Mouse (Mus musculus) embryonic facial prominence, embryonic 14.5 days (tissue): Measurements from ENCODE around the gene 1700113H08Rik. TPM values are rescaled to one million over a fixed set of nuclear protein-coding genes. Genes with fewer than 3 reads are reported as not detected.

Experiments
- ATAC-seq: fragments of 200-750 bp; cut with Nextera tagmentation; 2 replicates; pipeline ENCODE4 v1.8.0; 2017; ENCODE audit warnings: low read depth, moderate number of reproducible peaks, moderate TSS enrichment
- DNase-seq: peaks from one replicate; pipeline ENCODE4 v3.0.0-alpha.2; 2015; ENCODE audit warnings: low spot score
- H3K27ac ChIP-seq: fragments of 300-500 bp; sonication (generic); replicated peaks from 2 replicates; pipeline ENCODE4 v1.5.1; 2014; ENCODE audit warnings: low read depth, mild to moderate bottlenecking, low read length, moderate library complexity
- H3K27me3 ChIP-seq: fragments of 300-500 bp; sonication (generic); replicated peaks from 2 replicates; pipeline ENCODE4 v1.6.1; 2014; ENCODE audit warnings: low read length; ENCODE audit not compliant: control insufficient read depth, insufficient read depth
- H3K36me3 ChIP-seq: fragments of 300-500 bp; sonication (generic); 2 replicates; pipeline ENCODE4 v1.6.1; 2014; ENCODE audit warnings: low read length, mixed read lengths; ENCODE audit not compliant: control insufficient read depth, insufficient read depth
- H3K4me1 ChIP-seq: fragments of 300-500 bp; sonication (generic); 2 replicates; pipeline ENCODE4 v1.6.1; 2014; ENCODE audit warnings: antibody characterized with exemption, low read length; ENCODE audit not compliant: control insufficient read depth, insufficient read depth
- H3K4me2 ChIP-seq: fragments of 300-500 bp; sonication (generic); 2 replicates; pipeline ENCODE4 v1.6.1; 2014; ENCODE audit warnings: low read depth, mild to moderate bottlenecking, low read length, moderate library complexity, mixed read lengths
- H3K4me3 ChIP-seq: fragments of 300-500 bp; sonication (generic); 2 replicates; pipeline ENCODE4 v1.5.1; 2014; ENCODE audit warnings: low read depth, mild to moderate bottlenecking, low read length
- H3K9ac ChIP-seq: fragments of 300-500 bp; sonication (generic); 2 replicates; pipeline ENCODE4 v1.6.1; 2014; ENCODE audit warnings: low read depth, mild to moderate bottlenecking, low read length, moderate library complexity, mixed read lengths
- H3K9me3 ChIP-seq: fragments of 300-500 bp; sonication (generic); 2 replicates; pipeline ENCODE4 v1.6.1; 2016; ENCODE audit warnings: low read length; ENCODE audit not compliant: control insufficient read depth
- WGBS: fragments of 180-500 bp; shearing (Covaris S2); extraction: QIAGEN DNeasy Blood & Tissue Kit; methylation state at CpG from one replicate; pipeline ENCODE4 v1.1.7; 2014; 5-methylcytosine and 5-hydroxymethylcytosine counted together
- polyA plus RNA-seq: library from polyadenylated mRNA; unstranded; fragments of >200 nt; fragmentation: Nextera tagmentation; extraction: Ambion mirVana; gene quantifications from 2 replicates; pipeline ENCODE4 v1.2.1, GENCODE M21; 2014

The 1700113H08Rik gene
- polyA plus RNA-seq: 0.14 TPM in 1 of 2 replicates, not detected in the other

DNA sequence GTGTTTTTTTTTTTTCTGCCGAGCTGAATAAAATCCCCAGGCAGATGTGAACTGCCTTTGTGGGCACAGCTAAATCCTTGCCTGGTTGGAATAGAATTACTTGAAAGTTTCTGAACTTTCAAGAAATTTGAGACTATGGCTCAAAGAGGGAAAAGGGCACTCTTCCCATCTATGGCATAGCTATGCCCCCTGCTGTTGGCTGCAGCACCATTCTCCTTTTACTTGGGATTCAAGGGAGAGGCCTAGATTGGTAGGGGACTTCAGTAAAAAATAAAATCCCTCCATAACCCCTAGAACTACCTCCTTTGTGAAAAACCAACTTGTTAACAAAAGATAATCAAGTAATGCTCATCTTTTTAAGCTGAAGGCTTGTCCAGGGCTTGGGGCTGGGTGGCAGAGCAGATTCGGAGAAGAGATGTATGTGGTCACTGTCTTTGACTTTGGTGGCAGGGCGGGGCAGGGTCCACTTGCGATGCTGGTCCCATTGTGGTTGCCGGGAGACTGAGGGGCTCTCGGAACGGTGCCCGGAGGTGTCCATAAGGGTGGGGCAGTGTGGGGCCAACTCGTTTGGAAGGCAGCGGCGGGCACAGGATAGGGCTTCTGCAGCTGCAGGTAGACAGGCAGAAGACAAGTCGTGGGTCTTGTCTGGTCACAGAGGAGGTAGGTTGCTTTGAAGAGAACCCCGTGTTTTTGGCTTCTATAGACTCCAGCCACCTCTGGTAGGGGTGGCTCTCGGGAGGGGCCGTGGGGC lies at the start of gene 1700113H08Rik:
1700113H08Rik (plus strand) TSS at position 546 of the 751 bp plus-strand sequence.
- no peaks in the 10 kb centered on the region for H3K9me3 ChIP-seq
- WGBS: 9% methylated on average over 15 of the region's 15 CpGs
- no peak within 1 kb of the TSS; the same call in 1 of the 2 replicates for H3K27ac ChIP-seq
- peak within 1 kb of the TSS; percentile 62 for H3K9ac ChIP-seq
- H3K4me2 ChIP-seq: peak within 1 kb of the TSS; percentile 94
- no peaks in the 10 kb centered on the region for H3K27me3 ChIP-seq
- DNase-seq (peak; percentile 80), ATAC-seq (peak; percentile 31)
- H3K36me3 ChIP-seq: no peaks in the 10 kb centered on the region
- peaks cover 5% of the 10 kb centered on the region; the same call in 1 of the 2 replicates for H3K4me1 ChIP-seq
- peak within 1 kb of the TSS; percentile 52 for H3K4me3 ChIP-seq

DNA sequence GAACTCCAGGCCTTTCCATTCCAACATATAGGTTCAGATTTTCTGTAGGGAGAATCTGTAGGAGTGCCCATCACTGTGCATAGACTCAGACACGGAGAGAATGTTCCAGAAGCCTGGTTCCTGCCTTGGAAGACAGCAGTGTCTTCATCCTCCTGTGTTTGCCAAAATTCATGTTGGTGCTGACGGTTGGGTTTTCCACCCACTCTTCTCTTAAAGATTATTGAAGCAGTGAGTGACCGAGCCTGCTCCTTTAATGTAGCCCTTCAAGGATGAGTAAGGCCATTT lies 49.7 kb upstream of the 1700113H08Rik start:
- Histone ChIP-seq H3K27me3 (no peaks in the 10 kb centered on the region), H3K9ac (no peak overlapping the region), H3K36me3 (no peaks in the 10 kb centered on the region), H3K27ac (no peak overlapping the region), H3K4me1 (no peaks in the 10 kb centered on the region; the same call in 1 of the 2 replicates), H3K9me3 (no peaks in the 10 kb centered on the region), H3K4me2 (no peak overlapping the region), H3K4me3 (no peak overlapping the region)
- ATAC-seq (no peak), DNase-seq (no peak)
- 88% methylated on average over 3 of the region's 3 CpGs for WGBS

DNA sequence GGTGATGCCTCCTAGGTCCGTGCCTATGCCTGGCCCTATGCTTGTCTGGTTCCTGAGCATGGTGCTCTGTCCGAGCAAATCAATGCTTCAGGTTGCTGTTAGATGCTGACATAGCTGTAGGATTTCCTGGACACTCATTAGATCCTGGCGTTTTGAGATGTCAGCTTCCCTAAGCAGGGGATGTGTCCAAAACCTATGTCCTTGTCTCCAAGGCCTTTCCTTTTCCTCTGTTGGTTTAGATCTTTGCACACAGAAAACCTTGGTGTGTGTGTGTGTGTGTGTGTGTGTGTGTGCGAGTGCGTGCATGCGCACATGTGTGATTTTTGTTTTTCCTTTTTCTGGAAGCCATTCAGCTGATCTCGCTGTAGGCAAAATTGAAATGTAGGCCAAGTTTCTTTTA lies 45.8 kb upstream of the 1700113H08Rik start:
- H3K27ac ChIP-seq: no peak overlapping the region
- no peak overlapping the region for H3K9ac ChIP-seq
- H3K4me2 ChIP-seq: no peak overlapping the region
- H3K4me3 ChIP-seq: no peak overlapping the region
- WGBS: 86% methylated on average over 7 of the region's 7 CpGs
- H3K36me3 ChIP-seq: no peaks in the 10 kb centered on the region
- ATAC-seq (no peak), DNase-seq (no peak)
- no peaks in the 10 kb centered on the region for H3K9me3 ChIP-seq
- H3K27me3 ChIP-seq: no peaks in the 10 kb centered on the region
- H3K4me1 ChIP-seq: peaks cover 8% of the 10 kb centered on the region

DNA sequence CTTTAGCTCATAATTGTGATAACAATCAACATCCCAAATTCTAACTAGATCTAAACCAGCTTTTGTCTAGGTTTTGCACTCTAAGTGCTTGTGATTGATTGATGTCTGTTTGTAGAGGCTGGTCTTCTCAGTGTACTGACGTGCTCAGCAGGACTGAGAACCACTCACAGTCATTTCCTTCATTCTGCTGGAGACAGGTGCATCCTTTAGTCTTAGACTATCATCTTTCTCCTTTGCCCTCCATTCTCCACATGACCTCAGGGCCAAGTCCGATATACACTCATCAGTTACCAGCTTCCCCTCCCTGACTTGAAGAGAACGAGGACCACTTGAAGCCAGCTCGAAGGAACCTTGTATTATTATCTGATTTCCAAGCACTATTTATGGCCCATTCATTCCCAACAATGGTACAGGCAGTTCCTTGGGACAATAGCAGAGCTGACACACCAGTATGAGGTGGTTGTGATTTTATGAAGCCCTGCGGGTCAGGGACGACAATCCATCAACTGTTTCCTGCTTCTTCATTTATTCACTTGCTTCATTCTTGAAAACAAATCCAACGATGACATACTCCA lies 43.4 kb upstream of the 1700113H08Rik start:
- no peak overlapping the region for H3K27ac ChIP-seq
- H3K4me1 ChIP-seq: peaks cover 8% of the 10 kb centered on the region
- no peak for ATAC-seq
- H3K4me2 ChIP-seq: no peak overlapping the region
- no peak overlapping the region for H3K9ac ChIP-seq
- no peak overlapping the region for H3K4me3 ChIP-seq
- H3K36me3 ChIP-seq: no peaks in the 10 kb centered on the region
- no peaks in the 10 kb centered on the region for H3K9me3 ChIP-seq
- no peaks in the 10 kb centered on the region for H3K27me3 ChIP-seq
- no peak for DNase-seq
- 78% methylated on average over 7 of the region's 7 CpGs for WGBS

DNA sequence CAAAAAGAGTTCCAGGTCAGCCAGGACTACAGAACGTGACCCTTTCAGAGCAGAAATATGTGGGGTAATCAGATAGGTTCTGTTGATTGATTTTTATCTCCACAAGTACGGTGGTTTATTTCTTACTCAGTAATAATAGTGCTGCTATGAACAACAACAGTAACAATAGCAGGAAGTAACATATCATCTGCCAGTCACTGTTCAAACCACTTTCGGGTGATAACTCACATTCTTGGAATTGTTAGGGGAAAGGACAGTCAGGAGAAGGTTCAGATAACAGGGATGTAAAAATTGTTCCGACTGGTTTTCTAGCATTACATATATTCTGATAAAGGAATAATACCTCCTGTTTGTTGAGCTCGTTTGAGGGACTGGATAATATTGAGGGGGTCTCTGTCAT lies 42.4 kb upstream of the 1700113H08Rik start:
- WGBS: 52% methylated on average over 5 of the region's 5 CpGs
- Histone ChIP-seq H3K4me3 (no peak overlapping the region), H3K27me3 (no peaks in the 10 kb centered on the region), H3K9ac (no peak overlapping the region), H3K4me2 (no peak overlapping the region), H3K9me3 (no peaks in the 10 kb centered on the region), H3K27ac (no peak overlapping the region), H3K4me1 (peaks cover 8% of the 10 kb centered on the region), H3K36me3 (no peaks in the 10 kb centered on the region)
- DNase-seq (no peak), ATAC-seq (no peak)

DNA sequence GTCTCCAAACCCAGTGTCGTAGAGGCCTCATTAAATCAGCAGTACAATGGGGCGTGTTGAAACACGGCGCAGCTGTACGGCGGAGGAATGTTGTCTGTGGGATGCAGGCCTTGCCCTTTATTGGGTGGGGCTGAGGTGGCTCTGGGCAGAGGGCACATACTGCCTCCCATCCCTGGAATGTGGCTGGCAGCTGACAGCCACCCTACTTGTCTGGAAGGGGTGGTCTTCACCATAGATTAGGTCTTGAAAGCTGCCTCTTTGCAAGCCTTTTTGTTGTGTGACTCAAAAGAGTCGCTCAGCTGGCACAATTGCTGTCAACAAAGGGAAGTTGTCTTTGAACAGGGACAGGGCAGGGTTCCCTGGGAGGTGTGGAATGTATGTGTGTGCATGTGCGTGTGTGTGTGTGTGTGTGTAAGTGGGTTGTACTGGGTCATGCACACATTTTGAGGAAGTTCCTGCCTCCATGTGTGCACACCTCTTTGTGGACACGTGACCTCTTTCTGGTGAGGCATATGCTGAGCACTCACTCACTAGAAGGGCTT lies 41.6 kb upstream of the 1700113H08Rik start:
- Histone ChIP-seq H3K27ac (no peak overlapping the region), H3K27me3 (no peaks in the 10 kb centered on the region), H3K4me3 (no peak overlapping the region), H3K9ac (no peak overlapping the region), H3K36me3 (no peaks in the 10 kb centered on the region), H3K4me1 (peaks cover 8% of the 10 kb centered on the region), H3K4me2 (no peak overlapping the region), H3K9me3 (no peaks in the 10 kb centered on the region)
- DNase-seq (peak; percentile 63), ATAC-seq (peak; percentile 92)
- WGBS: 52% methylated on average over 9 of the region's 9 CpGs

DNA sequence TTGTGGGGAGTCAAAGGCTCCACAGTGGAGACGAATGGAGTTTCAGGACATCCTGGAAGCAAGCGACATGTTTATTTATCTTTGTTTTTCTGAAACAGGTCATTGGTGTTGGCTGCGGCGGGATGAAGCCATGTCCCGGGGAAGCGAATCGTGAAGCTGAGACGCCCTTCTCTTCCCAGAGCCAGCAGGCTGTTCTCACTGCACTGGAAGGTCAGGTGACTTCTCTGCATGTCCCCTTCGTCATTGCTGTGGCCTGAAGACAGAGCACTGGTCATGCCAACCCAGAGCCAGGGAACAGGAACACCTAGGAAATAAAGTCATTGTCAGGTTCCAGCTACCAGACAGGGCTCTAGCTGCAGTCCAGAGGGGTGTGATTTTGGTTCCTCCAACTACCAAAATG lies 39.0 kb upstream of the 1700113H08Rik start:
- H3K27me3 ChIP-seq: no peaks in the 10 kb centered on the region
- no peaks in the 10 kb centered on the region for H3K9me3 ChIP-seq
- no peak overlapping the region for H3K27ac ChIP-seq
- no peak for ATAC-seq
- H3K4me3 ChIP-seq: no peak overlapping the region
- no peak for DNase-seq
- H3K4me1 ChIP-seq: peaks cover 8% of the 10 kb centered on the region
- no peak overlapping the region for H3K9ac ChIP-seq
- H3K36me3 ChIP-seq: no peaks in the 10 kb centered on the region
- no peak overlapping the region for H3K4me2 ChIP-seq
- WGBS: 63% methylated on average over 9 of the region's 9 CpGs

DNA sequence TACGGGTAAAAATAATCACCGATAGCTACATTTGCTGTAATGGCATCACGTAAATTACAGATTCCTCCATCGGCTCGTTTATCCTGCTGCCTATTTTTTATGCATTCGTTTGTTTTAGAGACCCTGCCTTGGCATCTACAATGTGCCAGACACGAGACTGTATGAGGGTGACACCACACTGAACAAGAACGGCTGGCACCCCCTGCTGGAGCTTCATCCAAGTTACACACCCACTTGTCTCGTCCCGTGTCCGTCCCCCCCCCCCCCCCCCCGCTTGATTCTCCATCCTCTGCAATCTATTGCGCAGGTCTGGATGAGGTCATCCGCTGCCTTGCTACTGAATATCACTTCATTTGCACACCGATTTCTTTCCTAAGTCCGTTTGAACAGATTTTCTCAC lies 37.1 kb upstream of the 1700113H08Rik start:
- no peaks in the 10 kb centered on the region for H3K9me3 ChIP-seq
- no peak overlapping the region for H3K27ac ChIP-seq
- no peak overlapping the region for H3K4me2 ChIP-seq
- H3K4me3 ChIP-seq: no peak overlapping the region
- no peaks in the 10 kb centered on the region for H3K36me3 ChIP-seq
- peaks cover 8% of the 10 kb centered on the region for H3K4me1 ChIP-seq
- 76% methylated on average over 12 of the region's 16 CpGs for WGBS
- ATAC-seq: no peak
- no peaks in the 10 kb centered on the region for H3K27me3 ChIP-seq
- DNase-seq: peak; percentile 36
- H3K9ac ChIP-seq: no peak overlapping the region
